Mouse (Mus musculus): ENCODE results near the gene Zfp111. TPM values are rescaled to one million over a fixed set of nuclear protein-coding genes. Genes with fewer than 3 reads are reported as not detected.

Gene Zfp111
- polyA plus RNA-seq, 1 experiment from 2014 or later = 11.7 TPM

- Histone ChIP-seq H3K27ac (no peak overlapping the region), H3K4me1 (no peaks in the 10 kb centered on the region), H3K27me3 (no peaks in the 10 kb centered on the region), H3K9me3 (0 out of 2 replicates have a peak, but pooled peaks cover 2% of the 10 kb centered on the region), H3K4me3 (no peak overlapping the region), H3K36me3 (peaks cover 35% of the 10 kb centered on the region), H3K9ac (no peak overlapping the region), H3K4me2 (no peak overlapping the region)
- no peak for ATAC-seq (ENCODE audit: insufficient number of reproducible peaks, low FRiP score, low TSS enrichment, low read depth)
- 54% methylated on average over 3 of the region's 3 CpGs for WGBS
These were observed 18.1 kb downstream of the Zfp111 start for GRCm38 (mm10) chr7:24193157-24193556.

- 82% methylated on average over 2 of the region's 2 CpGs for WGBS
- no peak overlapping the region for H3K27ac ChIP-seq
These were observed 19.9 kb downstream of the Zfp111 start for GRCm38 (mm10) chr7:24191361-24191760.

GRCm38 (mm10) chr7:24189571-24189944, 21.7 kb downstream of the Zfp111 start:
- no peaks in the 10 kb centered on the region for H3K27me3 ChIP-seq

More at GRCm38 (mm10) chr7:24191361-24191760, 19.9 kb downstream of the Zfp111 start:
- Histone ChIP-seq H3K4me2 (no peak overlapping the region), H3K4me3 (no peak overlapping the region), H3K27me3 (no peaks in the 10 kb centered on the region), H3K4me1 (no peaks in the 10 kb centered on the region), H3K9me3 (no peaks in the 10 kb centered on the region), H3K9ac (no peak overlapping the region), H3K36me3 (peaks cover 21% of the 10 kb centered on the region)
- ATAC-seq (ENCODE audit: insufficient number of reproducible peaks, low FRiP score, low TSS enrichment, low read depth) = no peak

GRCm38 (mm10) chr7:24188901-24189570, 22.2 kb downstream of the Zfp111 start:
- H3K9ac ChIP-seq = no peak overlapping the region

More at GRCm38 (mm10) chr7:24189571-24189944, 21.7 kb downstream of the Zfp111 start:
- no peak overlapping the region for H3K4me2 ChIP-seq
- no peaks in the 10 kb centered on the region for H3K9me3 ChIP-seq
- no peak overlapping the region for H3K9ac ChIP-seq
- WGBS = 82% methylated on average over 5 of the region's 5 CpGs
- no peak for ATAC-seq (ENCODE audit: insufficient number of reproducible peaks, low FRiP score, low TSS enrichment, low read depth)
- H3K27ac ChIP-seq = no peak overlapping the region
- no peaks in the 10 kb centered on the region for H3K4me1 ChIP-seq
- peaks cover 15% of the 10 kb centered on the region for H3K36me3 ChIP-seq
- no peak overlapping the region for H3K4me3 ChIP-seq

GRCm38 (mm10) chr7:24187611-24188010, 23.6 kb downstream of the Zfp111 start:
- WGBS = 57% methylated on average over 1 of the region's 1 CpGs
- Histone ChIP-seq H3K27me3 (no peaks in the 10 kb centered on the region), H3K36me3 (no peaks in the 10 kb centered on the region), H3K4me3 (no peak overlapping the region), H3K9me3 (no peaks in the 10 kb centered on the region), H3K4me1 (no peaks in the 10 kb centered on the region), H3K9ac (no peak overlapping the region), H3K4me2 (no peak overlapping the region), H3K27ac (no peak overlapping the region)
- no peak for ATAC-seq (ENCODE audit: insufficient number of reproducible peaks, low FRiP score, low TSS enrichment, low read depth)

More at GRCm38 (mm10) chr7:24188901-24189570, 22.2 kb downstream of the Zfp111 start:
- no peak overlapping the region for H3K27ac ChIP-seq
- no peaks in the 10 kb centered on the region for H3K27me3 ChIP-seq
- peaks cover 10% of the 10 kb centered on the region; the same call in 1 of the 2 replicates for H3K36me3 ChIP-seq
- no peaks in the 10 kb centered on the region for H3K4me1 ChIP-seq
- no peak for ATAC-seq (ENCODE audit: insufficient number of reproducible peaks, low FRiP score, low TSS enrichment, low read depth)
- no peak overlapping the region for H3K4me2 ChIP-seq
- H3K4me3 ChIP-seq = no peak overlapping the region
- WGBS = 67% methylated on average over 4 of the region's 4 CpGs
- H3K9me3 ChIP-seq = no peaks in the 10 kb centered on the region

- WGBS = 49% methylated on average over 6 of the region's 6 CpGs
These were observed 35.9 kb downstream of the Zfp111 start for GRCm38 (mm10) chr7:24175337-24175711.

GRCm38 (mm10) chr7:24174618-24175336, 36.5 kb downstream of the Zfp111 start, which contains the start of gene Zfp114:
Zfp114 (plus strand) TSS chr7:24175060.
- H3K9me3 ChIP-seq = no peaks in the 10 kb centered on the region
- peak within 1 kb of the TSS; percentile 54 for H3K9ac ChIP-seq
- ATAC-seq (ENCODE audit: insufficient number of reproducible peaks, low FRiP score, low TSS enrichment, low read depth) = peak; percentile 82
- peak within 1 kb of the TSS; percentile 48 for H3K4me2 ChIP-seq
- H3K27ac ChIP-seq = peak within 1 kb of the TSS; percentile 79
- 12% methylated on average over 23 of the region's 23 CpGs for WGBS
- H3K27me3 ChIP-seq = no peaks in the 10 kb centered on the region
- no peaks in the 10 kb centered on the region; the same call in 1 of the 2 replicates for H3K4me1 ChIP-seq
- H3K4me3 ChIP-seq = peak within 1 kb of the TSS; percentile 60
- H3K36me3 ChIP-seq = no peaks in the 10 kb centered on the region

More at GRCm38 (mm10) chr7:24175337-24175711, 35.9 kb downstream of the Zfp111 start:
- Histone ChIP-seq H3K27me3 (no peaks in the 10 kb centered on the region), H3K4me3 (peak overlapping the region; percentile 60), H3K27ac (no peak overlapping the region), H3K36me3 (no peaks in the 10 kb centered on the region), H3K4me2 (peak overlapping the region; percentile 48), H3K4me1 (no peaks in the 10 kb centered on the region; the same call in 1 of the 2 replicates), H3K9ac (peak overlapping the region; percentile 54; the same call in 1 of the 2 replicates), H3K9me3 (no peaks in the 10 kb centered on the region)
- ATAC-seq (ENCODE audit: insufficient number of reproducible peaks, low FRiP score, low TSS enrichment, low read depth) = no peak

GRCm38 (mm10) chr7:24172191-24172590, 39.1 kb downstream of the Zfp111 start:
- Histone ChIP-seq H3K27me3 (no peaks in the 10 kb centered on the region), H3K4me2 (no peak overlapping the region), H3K27ac (no peak overlapping the region), H3K9ac (no peak overlapping the region), H3K4me1 (no peaks in the 10 kb centered on the region; the same call in 1 of the 2 replicates), H3K4me3 (no peak overlapping the region), H3K36me3 (no peaks in the 10 kb centered on the region), H3K9me3 (no peaks in the 10 kb centered on the region)
- 58% methylated on average over 4 of the region's 4 CpGs for WGBS
- no peak for ATAC-seq (ENCODE audit: insufficient number of reproducible peaks, low FRiP score, low TSS enrichment, low read depth)

GRCm38 (mm10) chr7:24153272-24153671, 58.0 kb downstream of the Zfp111 start:
- Histone ChIP-seq H3K4me1 (no peaks in the 10 kb centered on the region), H3K27ac (no peak overlapping the region), H3K9me3 (no peaks in the 10 kb centered on the region), H3K4me2 (no peak overlapping the region), H3K27me3 (no peaks in the 10 kb centered on the region), H3K4me3 (no peak overlapping the region), H3K9ac (no peak overlapping the region), H3K36me3 (no peaks in the 10 kb centered on the region)
- ATAC-seq (ENCODE audit: insufficient number of reproducible peaks, low FRiP score, low TSS enrichment, low read depth) = no peak
- 3% methylated on average over 1 of the region's 1 CpGs for WGBS

Other genes starting within 250 kb of the Zfp111 start
- gene Vmn1r181, start 236.8 kb downstream of the Zfp111 start, polyA plus RNA-seq (2015; fragmentation: Nextera tagmentation; extraction: Ambion mirVana) = not detected in 2 replicates
- gene V1rd19, start 209.8 kb downstream of the Zfp111 start, polyA plus RNA-seq (2015; fragmentation: Nextera tagmentation; extraction: Ambion mirVana) = not detected in 2 replicates
- gene Vmn1r183, start 158.2 kb downstream of the Zfp111 start, polyA plus RNA-seq (2015; fragmentation: Nextera tagmentation; extraction: Ambion mirVana) = not detected in 2 replicates
- 19.1 and 20.4 TPM in 2 replicates for gene Zfp180, start 129.5 kb downstream of the Zfp111 start, polyA plus RNA-seq (2015; fragmentation: Nextera tagmentation; extraction: Ambion mirVana)
- 6.9 and 7.9 TPM in 2 replicates for gene Zfp112, start 99.1 kb downstream of the Zfp111 start, polyA plus RNA-seq (2015; fragmentation: Nextera tagmentation; extraction: Ambion mirVana)
- 16.9 and 19.7 TPM in 2 replicates for gene Zfp235, start 77.3 kb downstream of the Zfp111 start, polyA plus RNA-seq (2015; fragmentation: Nextera tagmentation; extraction: Ambion mirVana)
- gene Zfp114, start 36.4 kb downstream of the Zfp111 start, polyA plus RNA-seq (2015; fragmentation: Nextera tagmentation; extraction: Ambion mirVana) = 5.2 and 6.1 TPM in 2 replicates
- gene Zfp109, start 26.1 kb upstream of the Zfp111 start, polyA plus RNA-seq (2015; fragmentation: Nextera tagmentation; extraction: Ambion mirVana) = 4.7 and 5.1 TPM in 2 replicates
- gene Zfp108, start 43.4 kb upstream of the Zfp111 start, polyA plus RNA-seq (2015; fragmentation: Nextera tagmentation; extraction: Ambion mirVana) = 5.5 and 6.1 TPM in 2 replicates
- 9.1 and 10.2 TPM in 2 replicates for gene Zfp93, start 59.0 kb upstream of the Zfp111 start, polyA plus RNA-seq (2015; fragmentation: Nextera tagmentation; extraction: Ambion mirVana)
- 39.6 and 49.2 TPM in 2 replicates for gene Zfp61, start 89.8 kb upstream of the Zfp111 start, polyA plus RNA-seq (2015; fragmentation: Nextera tagmentation; extraction: Ambion mirVana)
- 12.2 and 12.8 TPM in 2 replicates for gene Zfp94, start 105.2 kb upstream of the Zfp111 start, polyA plus RNA-seq (2015; fragmentation: Nextera tagmentation; extraction: Ambion mirVana)
- gene Tescl, start 122.5 kb upstream of the Zfp111 start, polyA plus RNA-seq (2015; fragmentation: Nextera tagmentation; extraction: Ambion mirVana) = not detected in 2 replicates
- gene Lypd5, start 137.8 kb upstream of the Zfp111 start, polyA plus RNA-seq (2015; fragmentation: Nextera tagmentation; extraction: Ambion mirVana) = 55.8 and 59.7 TPM in 2 replicates
- gene Kcnn4, start 158.8 kb upstream of the Zfp111 start, polyA plus RNA-seq (2015; fragmentation: Nextera tagmentation; extraction: Ambion mirVana) = 3.0 and 3.4 TPM in 2 replicates
- gene Smg9, start 188.2 kb upstream of the Zfp111 start, polyA plus RNA-seq (2015; fragmentation: Nextera tagmentation; extraction: Ambion mirVana) = 23.2 and 23.6 TPM in 2 replicates
- gene Irgc1, start 240.9 kb upstream of the Zfp111 start, polyA plus RNA-seq (2015; fragmentation: Nextera tagmentation; extraction: Ambion mirVana) = 0.17 TPM in 1 of 2 replicates, not detected in the other

All from limb, embryonic 15.5 days (tissue).